Mouse (Mus musculus): ENCODE results near the gene Spaar. TPM values are rescaled to one million over a fixed set of nuclear protein-coding genes. Genes with fewer than 3 reads are reported as not detected.

Spaar gene
- polyA plus RNA-seq, 1 experiment from 2014 or later = not detected

GRCm38 (mm10) chr4:43798936-43799335 is 69.1 kb downstream of the Spaar start:
- ATAC-seq (replicated peaks; ENCODE audit: low FRiP score) (no peak), DNase-seq (ENCODE audit: low spot score) (no peak)
- Histone ChIP-seq H3K4me3 (ENCODE audit: low read depth, low read length) (no peak overlapping the region), H3K27me3 (replicated peaks; ENCODE audit: control insufficient read depth, insufficient read depth, low read length) (no peaks in the 10 kb centered on the region), H3K4me2 (no peak overlapping the region), H3K9me3 (ENCODE audit: control insufficient read depth, low read length) (peaks cover 1% of the 10 kb centered on the region; the same call in 1 of the 2 replicates), H3K4me1 (replicated peaks; ENCODE audit: control insufficient read depth, insufficient read depth, low read length) (no peaks in the 10 kb centered on the region), H3K36me3 (ENCODE audit: control insufficient read depth, insufficient read depth, low read length) (no peaks in the 10 kb centered on the region), H3K27ac (ENCODE audit: low read depth, low read length) (no peak overlapping the region), H3K9ac (ENCODE audit: low read depth, low read length) (no peak overlapping the region)
- WGBS = 75% methylated on average over 7 of the region's 7 CpGs

Other genes with a start within 250 kb of the Spaar start
- not detected in 2 replicates for gene Sit1, start 246.3 kb upstream of the Spaar start, polyA plus RNA-seq (2014; fragmentation: Nextera tagmentation; extraction: Ambion mirVana)
- 60.3 and 60.5 TPM in 2 replicates for gene Ccdc107, start 237.1 kb upstream of the Spaar start, polyA plus RNA-seq (2014; fragmentation: Nextera tagmentation; extraction: Ambion mirVana)
- gene Arhgef39, start 230.3 kb upstream of the Spaar start, polyA plus RNA-seq (2014; fragmentation: Nextera tagmentation; extraction: Ambion mirVana) = 45.1 and 46.1 TPM in 2 replicates
- gene Car9, start 223.1 kb upstream of the Spaar start, polyA plus RNA-seq (2014; fragmentation: Nextera tagmentation; extraction: Ambion mirVana) = 1.5 and 2.0 TPM in 2 replicates
- gene Tpm2, start 206.3 kb upstream of the Spaar start, polyA plus RNA-seq (2014; fragmentation: Nextera tagmentation; extraction: Ambion mirVana) = 46.4 and 51.2 TPM in 2 replicates
- 29.6 and 31.3 TPM in 2 replicates for gene Creb3, start 167.7 kb upstream of the Spaar start, polyA plus RNA-seq (2014; fragmentation: Nextera tagmentation; extraction: Ambion mirVana)
- gene Tln1, start 167.3 kb upstream of the Spaar start, polyA plus RNA-seq (2014; fragmentation: Nextera tagmentation; extraction: Ambion mirVana) = 66.4 and 68.4 TPM in 2 replicates
- gene Rgp1, start 151.3 kb upstream of the Spaar start, polyA plus RNA-seq (2014; fragmentation: Nextera tagmentation; extraction: Ambion mirVana) = 18.4 and 22.9 TPM in 2 replicates
- gene Gba2, start 151.2 kb upstream of the Spaar start, polyA plus RNA-seq (2014; fragmentation: Nextera tagmentation; extraction: Ambion mirVana) = 18.8 and 20.3 TPM in 2 replicates
- 0.75 and 2.2 TPM in 2 replicates for gene Msmp, start 145.5 kb upstream of the Spaar start, polyA plus RNA-seq (2014; fragmentation: Nextera tagmentation; extraction: Ambion mirVana)
- gene Npr2, start 98.1 kb upstream of the Spaar start, polyA plus RNA-seq (2014; fragmentation: Nextera tagmentation; extraction: Ambion mirVana) = 3.2 and 4.5 TPM in 2 replicates
- gene Spag8, start 76.4 kb upstream of the Spaar start, polyA plus RNA-seq (2014; fragmentation: Nextera tagmentation; extraction: Ambion mirVana) = 0.30 and 1.5 TPM in 2 replicates
- gene Hint2, start 73.6 kb upstream of the Spaar start, polyA plus RNA-seq (2014; fragmentation: Nextera tagmentation; extraction: Ambion mirVana) = 87.8 and 88.0 TPM in 2 replicates
- 0.84 and 1.1 TPM in 2 replicates for gene Tmem8b, start 61.1 kb upstream of the Spaar start, polyA plus RNA-seq (2014; fragmentation: Nextera tagmentation; extraction: Ambion mirVana)
- gene Fam221b, start 60.9 kb upstream of the Spaar start, polyA plus RNA-seq (2014; fragmentation: Nextera tagmentation; extraction: Ambion mirVana) = 2.2 and 2.3 TPM in 2 replicates
- gene Olfr70, start 29.2 kb upstream of the Spaar start, polyA plus RNA-seq (2014; fragmentation: Nextera tagmentation; extraction: Ambion mirVana) = not detected in 2 replicates
- gene Olfr71, start 19.8 kb upstream of the Spaar start, polyA plus RNA-seq (2014; fragmentation: Nextera tagmentation; extraction: Ambion mirVana) = not detected in 2 replicates
- gene Hrct1, start 2.8 kb upstream of the Spaar start, polyA plus RNA-seq (2014; fragmentation: Nextera tagmentation; extraction: Ambion mirVana) = 0.25 and 0.45 TPM in 2 replicates
- gene Olfr159, start 41.0 kb downstream of the Spaar start, polyA plus RNA-seq (2014; fragmentation: Nextera tagmentation; extraction: Ambion mirVana) = not detected in 2 replicates
- gene Olfr156, start 93.9 kb downstream of the Spaar start, polyA plus RNA-seq (2014; fragmentation: Nextera tagmentation; extraction: Ambion mirVana) = not detected in 2 replicates
- gene Olfr157, start 110.2 kb downstream of the Spaar start, polyA plus RNA-seq (2014; fragmentation: Nextera tagmentation; extraction: Ambion mirVana) = not detected in 2 replicates
- not detected in 2 replicates for gene Olfr155, start 121.5 kb downstream of the Spaar start, polyA plus RNA-seq (2014; fragmentation: Nextera tagmentation; extraction: Ambion mirVana)
- gene Reck, start 145.5 kb downstream of the Spaar start, polyA plus RNA-seq (2014; fragmentation: Nextera tagmentation; extraction: Ambion mirVana) = 9.1 and 9.6 TPM in 2 replicates
- gene Glipr2, start 227.4 kb downstream of the Spaar start, polyA plus RNA-seq (2014; fragmentation: Nextera tagmentation; extraction: Ambion mirVana) = 71.4 and 81.6 TPM in 2 replicates